Mouse (Mus musculus) MEL (cell line): ENCODE measurements around the gene Psenen. TPM values are rescaled to one million over a fixed set of nuclear protein-coding genes. Genes with fewer than 3 reads are reported as not detected.

ENCODE experiments used
- DNase-seq: peaks from one replicate; pipeline ENCODE4 v3.0.0; 2011; ENCODE audit warnings: low read depth, low spot score
- H3K27ac ChIP-seq: 2 replicates; pipeline ENCODE4 v1.5.1; 2012; ENCODE audit warnings: low read depth, mild to moderate bottlenecking, control low read depth, low read length, moderate library complexity; ENCODE audit not compliant: control insufficient read depth
- H3K27me3 ChIP-seq, 2 experiments: fragments of 150-350 bp in 1 of 2; sonication (generic) in 1 of 2; 2 replicates each; pipeline ENCODE4 v1.6.1; 2012; ENCODE audit warnings: low read length in 2 of 2, mild to moderate bottlenecking in 2 of 2, improper control_type of control experiment in 1 of 2, moderate library complexity in 1 of 2; ENCODE audit not compliant: insufficient read depth in 2 of 2, control insufficient read depth in 1 of 2
- H3K36me3 ChIP-seq, 2 experiments: 2 replicates each; pipeline ENCODE4 v1.6.1; 2012 to 2014; ENCODE audit warnings: low read length in 2 of 2, improper control_type of control experiment in 1 of 2, inconsistent platforms in 1 of 2, mild to moderate bottlenecking in 1 of 2; ENCODE audit not compliant: insufficient read depth in 2 of 2, control insufficient read depth in 1 of 2
- H3K4me1 ChIP-seq, 2 experiments: fragments of 150-350 bp in 1 of 2; sonication (generic) in 1 of 2; 2 replicates each; pipeline ENCODE4 v1.6.1; 2012; ENCODE audit warnings: low read length in 2 of 2, improper control_type of control experiment in 1 of 2, mild to moderate bottlenecking in 1 of 2; ENCODE audit not compliant: insufficient read depth in 2 of 2, control insufficient read depth in 1 of 2
- H3K4me3 ChIP-seq, 2 experiments: fragments of 150-350 bp in 1 of 2; sonication (generic) in 1 of 2; 2 replicates each; pipeline ENCODE4 v1.5.1; 2012; ENCODE audit warnings: low read depth in 2 of 2, low read length in 2 of 2, mild to moderate bottlenecking in 2 of 2, moderate library complexity in 2 of 2, control low read depth in 1 of 2, improper control_type of control experiment in 1 of 2; ENCODE audit not compliant: control insufficient read depth in 1 of 2, insufficient read depth in 1 of 2
- H3K79me2 ChIP-seq: 2 replicates; pipeline ENCODE4 v1.6.1; 2012; ENCODE audit warnings: mild to moderate bottlenecking, low read length, moderate library complexity; ENCODE audit not compliant: control insufficient read depth, poor library complexity, insufficient read depth
- H3K9ac ChIP-seq: 2 replicates; pipeline ENCODE4 v1.6.1; 2012; ENCODE audit warnings: low read depth, mild to moderate bottlenecking, control low read depth, low read length, moderate library complexity; ENCODE audit not compliant: control insufficient read depth, poor library complexity, severe bottlenecking
- H3K9me3 ChIP-seq: fragments of 150-350 bp; sonication (generic); replicated peaks from 2 replicates; pipeline ENCODE4 v1.6.1; 2012; ENCODE audit warnings: mild to moderate bottlenecking, low read length, improper control_type of control experiment, moderate library complexity; ENCODE audit not compliant: insufficient read depth
- BHLHE40 ChIP-seq: IDR thresholded peaks from 2 replicates; pipeline ENCODE4 v1.6.1; 2012; ENCODE audit warnings: low read depth, mild to moderate bottlenecking, inconsistent platforms, low read length, improper control_type of control experiment, borderline replicate concordance
- CHD1 ChIP-seq: IDR thresholded peaks from 2 replicates; pipeline ENCODE4 v1.6.1; 2012; ENCODE audit warnings: low read depth, mild to moderate bottlenecking, inconsistent platforms, low read length, improper control_type of control experiment
- CHD2 ChIP-seq: IDR thresholded peaks from 2 replicates; pipeline ENCODE4 v1.6.1; 2011; ENCODE audit warnings: low read length, improper control_type of control experiment
- CTCF ChIP-seq, 3 experiments: IDR thresholded peaks in 2 of 3; conservative IDR thresholded peaks in 1 of 3; 2 replicates each; pipeline ENCODE4 v1.5.1; 2011 to 2012; ENCODE audit warnings: low read length in 3 of 3, low read depth in 2 of 3, mild to moderate bottlenecking in 2 of 3, improper control_type of control experiment in 1 of 3, inconsistent platforms in 1 of 3, mixed read lengths in 1 of 3, moderate library complexity in 1 of 3; ENCODE audit not compliant: control insufficient read depth in 1 of 3, insufficient read depth in 1 of 3, poor library complexity in 1 of 3, severe bottlenecking in 1 of 3
- E2F4 ChIP-seq: IDR thresholded peaks from 2 replicates; pipeline ENCODE4 v1.6.1; 2011; ENCODE audit warnings: low read depth, low read length, improper control_type of control experiment, borderline replicate concordance
- ELF1 ChIP-seq: IDR thresholded peaks from 2 replicates; pipeline ENCODE4 v1.6.1; 2014; ENCODE audit warnings: low read depth, mild to moderate bottlenecking, inconsistent platforms, low read length, improper control_type of control experiment, moderate library complexity
- EP300 ChIP-seq, 2 experiments: IDR thresholded peaks; 2 replicates each; pipeline ENCODE4 v1.6.1; 2011; ENCODE audit warnings: improper control_type of control experiment in 2 of 2, low read length in 2 of 2, low read depth in 1 of 2, mild to moderate bottlenecking in 1 of 2
- GABPA ChIP-seq: IDR thresholded peaks from 2 replicates; pipeline ENCODE4 v1.6.1; 2012; ENCODE audit warnings: low read depth, mild to moderate bottlenecking, inconsistent platforms, low read length, improper control_type of control experiment, moderate library complexity
- HCFC1 ChIP-seq: IDR thresholded peaks from 2 replicates; pipeline ENCODE4 v1.6.1; 2012; ENCODE audit warnings: low read depth, mild to moderate bottlenecking, inconsistent platforms, low read length, improper control_type of control experiment, moderate library complexity
- JUND ChIP-seq: IDR thresholded peaks from 2 replicates; pipeline ENCODE4 v1.6.1; 2011; ENCODE audit warnings: low read depth, mild to moderate bottlenecking, improper control_type of control experiment, low read length
- MAFK ChIP-seq: IDR thresholded peaks from 2 replicates; pipeline ENCODE4 v1.6.1; 2011; ENCODE audit warnings: low read depth, mild to moderate bottlenecking, low read length, improper control_type of control experiment, borderline replicate concordance
- MAX ChIP-seq: IDR thresholded peaks from 2 replicates; pipeline ENCODE4 v1.6.1; 2011; ENCODE audit warnings: low read length, improper control_type of control experiment
- MAZ ChIP-seq: IDR thresholded peaks from 2 replicates; pipeline ENCODE4 v1.6.1; 2012; ENCODE audit warnings: low read depth, mild to moderate bottlenecking, inconsistent platforms, low read length, improper control_type of control experiment
- MEF2A ChIP-seq: IDR thresholded peaks from 2 replicates; pipeline ENCODE4 v1.6.1; 2014; ENCODE audit warnings: low read depth, mild to moderate bottlenecking, inconsistent platforms, low read length, improper control_type of control experiment; ENCODE audit not compliant: poor library complexity, insufficient replicate concordance, severe bottlenecking; ENCODE audit errors: extremely low read depth
- MXI1 ChIP-seq: IDR thresholded peaks from 2 replicates; pipeline ENCODE4 v1.6.1; 2011; ENCODE audit warnings: mild to moderate bottlenecking, low read depth, low read length, improper control_type of control experiment
- MYC ChIP-seq: IDR thresholded peaks from 2 replicates; pipeline ENCODE4 v1.6.1; 2011; ENCODE audit warnings: low read depth, mild to moderate bottlenecking, low read length, improper control_type of control experiment, moderate library complexity
- NELFE ChIP-seq: IDR thresholded peaks from 2 replicates; pipeline ENCODE4 v1.6.1; 2011; ENCODE audit warnings: low read depth, low read length, improper control_type of control experiment
- POLR2A ChIP-seq, 2 experiments: IDR thresholded peaks; 2 replicates each; pipeline ENCODE4 v1.6.1; 2011 to 2012; ENCODE audit warnings: low read length in 2 of 2, mild to moderate bottlenecking in 2 of 2, control low read depth in 1 of 2, improper control_type of control experiment in 1 of 2, low read depth in 1 of 2, moderate library complexity in 1 of 2; ENCODE audit not compliant: control insufficient read depth in 1 of 2, insufficient read depth in 1 of 2, poor library complexity in 1 of 2
- POLR2AphosphoS2 ChIP-seq: IDR thresholded peaks from 2 replicates; pipeline ENCODE4 v1.6.1; 2011; ENCODE audit warnings: low read length, improper control_type of control experiment
- RAD21 ChIP-seq: IDR thresholded peaks from 2 replicates; pipeline ENCODE4 v1.6.1; 2011; ENCODE audit warnings: mild to moderate bottlenecking, low read depth, low read length, improper control_type of control experiment
- RCOR1 ChIP-seq: IDR thresholded peaks from 2 replicates; pipeline ENCODE4 v1.6.1; 2012; ENCODE audit warnings: low read depth, mild to moderate bottlenecking, inconsistent platforms, low read length, improper control_type of control experiment
- SIN3A ChIP-seq: IDR thresholded peaks from 2 replicates; pipeline ENCODE4 v1.6.1; 2012; ENCODE audit warnings: low read length, improper control_type of control experiment, inconsistent platforms
- TBP ChIP-seq: IDR thresholded peaks from 2 replicates; pipeline ENCODE4 v1.8.0; 2011; ENCODE audit warnings: low read depth, low read length, improper control_type of control experiment
- TCF12 ChIP-seq: IDR thresholded peaks from 2 replicates; pipeline ENCODE4 v1.6.1; 2014; ENCODE audit warnings: low read depth, mild to moderate bottlenecking, inconsistent platforms, low read length, improper control_type of control experiment, moderate library complexity
- USF2 ChIP-seq, 2 experiments: IDR thresholded peaks; 2 replicates each; pipeline ENCODE4 v1.6.1; 2011 to 2012; ENCODE audit warnings: improper control_type of control experiment in 2 of 2, low read length in 2 of 2, borderline replicate concordance in 1 of 2, inconsistent platforms in 1 of 2, low read depth in 1 of 2, mild to moderate bottlenecking in 1 of 2; ENCODE audit not compliant: insufficient read depth in 1 of 2
- ZC3H11A ChIP-seq: IDR thresholded peaks from 2 replicates; pipeline ENCODE4 v1.6.1; 2012; ENCODE audit warnings: low read depth, mild to moderate bottlenecking, inconsistent platforms, low read length, improper control_type of control experiment
- polyA plus RNA-seq, 2 experiments: library from polyadenylated mRNA; stranded (reverse) in 1 of 2; unstranded in 1 of 2; fragments of >175 nt in 1 of 2; fragments of >200 nt in 1 of 2; gene quantifications; 2 replicates each; pipeline versions ENCODE4 v1.2.1 to v1.2.4; 2012; ENCODE audit warnings: low replicate concordance in 2 of 2, low read depth in 1 of 2; ENCODE audit not compliant: insufficient read length in 2 of 2, insufficient read depth in 1 of 2, missing spikeins in 1 of 2
- total RNA-seq: library from RNA; depleted of rRNA; stranded (reverse); fragments of 300-350 nt; gene quantifications from 2 replicates; pipeline ENCODE4 v1.2.3, GENCODE M21; 2012

Gene Psenen
- total and polyA plus RNA-seq, 3 experiments: 60.8 to 157 TPM; not detected in 1

DNA sequence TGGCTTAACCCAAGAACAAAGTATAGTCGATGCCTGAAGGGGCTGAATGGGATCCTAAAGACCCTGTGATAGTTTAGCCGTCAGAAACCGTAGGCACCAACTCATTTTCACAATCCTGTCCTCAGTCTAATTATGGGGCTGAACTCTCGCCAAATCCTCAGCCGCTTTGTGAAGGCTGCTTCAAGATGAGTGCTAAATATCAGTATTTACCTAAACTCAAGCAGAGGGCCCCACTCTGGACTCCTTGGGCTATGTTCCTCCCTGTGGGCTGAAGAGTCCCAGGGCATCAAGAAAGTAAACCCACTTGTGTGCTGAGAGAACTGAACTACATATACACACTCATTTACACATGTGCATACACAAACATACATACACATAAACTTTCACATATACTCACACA lies 33.4 kb upstream of the Psenen start:
- no peak for DNase-seq
- Histone ChIP-seq H3K27me3 (no peaks in the 10 kb centered on the region), H3K9ac (no peak overlapping the region), H3K36me3 (peaks cover 0 to 11% of the 10 kb centered on the region in 2 experiments; a peak in 2 of 4 replicates), H3K79me2 (no peaks in the 10 kb centered on the region; the same call in 1 of the 2 replicates), H3K27ac (no peak overlapping the region), H3K4me3 (no peak overlapping the region), H3K9me3 (no peaks in the 10 kb centered on the region), H3K4me1 (peaks cover 7 to 29% of the 10 kb centered on the region in 2 experiments; a peak in 3 of 4 replicates)
- TF ChIP-seq HCFC1 (no peak), RAD21 (no peak), MAX (no peak), EP300 (IDR thresholded peaks at IDR 0.05; ENCODE audit: low read depth in 1 of 2, low read length in 2 of 2) (no peak), JUND (no peak), MXI1 (no peak), MYC (no peak), CTCF (IDR thresholded peaks at IDR 0.05 in 2 of 3, conservative IDR thresholded peaks at IDR 0.05 in 1 of 3; ENCODE audit: control insufficient read depth in 1 of 3, insufficient read depth in 1 of 3, low read depth in 2 of 3, low read length in 3 of 3, poor library complexity in 1 of 3, severe bottlenecking in 1 of 3) (no peak), MAZ (no peak), MEF2A (no peak), SIN3A (no peak), TBP (no peak), CHD1 (no peak), BHLHE40 (no peak)

DNA sequence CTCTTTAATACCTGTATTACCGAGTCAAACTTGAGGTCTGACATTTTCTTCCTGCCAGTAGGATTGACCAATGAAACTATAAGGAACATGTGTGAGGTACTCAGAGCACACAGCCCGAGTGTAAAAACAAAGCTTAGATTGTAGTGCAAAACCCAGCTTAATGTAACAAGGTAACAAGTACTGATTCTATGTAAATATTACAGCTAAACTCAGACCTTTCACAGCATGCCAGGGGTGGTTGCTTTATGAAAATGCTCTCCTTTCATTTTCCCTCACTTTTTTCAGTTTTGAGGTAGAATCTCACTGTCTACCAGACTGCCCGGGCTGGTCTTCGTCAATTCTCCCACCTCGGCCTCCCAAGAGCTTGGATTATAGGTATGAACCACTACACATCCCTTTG lies 32.7 kb upstream of the Psenen start:
- H3K9me3 ChIP-seq: no peaks in the 10 kb centered on the region
- H3K27me3 ChIP-seq: no peaks in the 10 kb centered on the region
- no peak for TF ChIP-seq E2F4
- TF ChIP-seq GABPA: no peak
- TF ChIP-seq MAZ: no peak
- TF ChIP-seq RAD21: no peak
- no peak for TF ChIP-seq RCOR1
- no peak for TF ChIP-seq HCFC1
- no peak for TF ChIP-seq MEF2A
- TF ChIP-seq MAFK: no peak
- no peak for TF ChIP-seq ZC3H11A
- TF ChIP-seq ELF1: no peak
- TF ChIP-seq USF2 (IDR thresholded peaks at IDR 0.05; ENCODE audit: borderline replicate concordance in 1 of 2, insufficient read depth in 1 of 2, low read depth in 1 of 2, low read length in 2 of 2): no peak
- TF ChIP-seq JUND: no peak
- no peak for TF ChIP-seq TCF12
- TF ChIP-seq NELFE: no peak
- TF ChIP-seq POLR2A (IDR thresholded peaks at IDR 0.05; ENCODE audit: control insufficient read depth in 1 of 2, insufficient read depth in 1 of 2, low read depth in 1 of 2, low read length in 2 of 2, poor library complexity in 1 of 2): no peak
- no peak for TF ChIP-seq CHD2
- no peak for TF ChIP-seq POLR2AphosphoS2
- H3K36me3 ChIP-seq: peaks cover 0 to 13% of the 10 kb centered on the region in 2 experiments; a peak in 2 of 4 replicates
- no peak overlapping the region for H3K4me3 ChIP-seq
- H3K79me2 ChIP-seq: peaks cover 1% of the 10 kb centered on the region
- no peak for DNase-seq
- no peak overlapping the region for H3K9ac ChIP-seq
- peaks cover 7 to 35% of the 10 kb centered on the region in 2 experiments; a peak in 3 of 4 replicates for H3K4me1 ChIP-seq
- no peak overlapping the region for H3K27ac ChIP-seq
